Mouse (Mus musculus) adrenal gland, postnatal 36 days (tissue): ENCODE measurements around the gene Slc25a39. TPM values are rescaled to one million over a fixed set of nuclear protein-coding genes. Genes with fewer than 3 reads are reported as not detected.

Experiments
- microRNA-seq: library from miRNA; unstranded; fragments of <30 nt; microRNA quantifications from one replicate; pipeline ENCODE4 v1.2.0, GENCODE M21; 2021
- total RNA-seq, 2 experiments: library from RNA; stranded (reverse); gene quantifications; 2 replicates each; pipeline ENCODE4 v1.2.3; 2021

The Slc25a39 gene
- total RNA-seq, 2 experiments from 2014 or later = 453 to 470 TPM

Small RNA genes lying within 50 kb of the gene (microRNA-seq; reads per million reads assigned to microRNA genes)
- not detected for gene Mir6930

Other genes with a start within 250 kb of the Slc25a39 start
- gene Lsm12, start 222.7 kb downstream of the Slc25a39 start, total RNA-seq = 10 to 100 TPM; 81.9 to 90.1 TPM
- 100 to 1,000 TPM; 126 to 133 TPM for gene G6pc3, start 218.3 kb downstream of the Slc25a39 start, total RNA-seq
- gene Hdac5, start 177.8 kb downstream of the Slc25a39 start, total RNA-seq = 10 to 100 TPM; 96.3 to 96.5 TPM
- under 1 TPM; 0.66 to 0.76 TPM for gene BC030867, start 159.1 kb downstream of the Slc25a39 start, total RNA-seq
- gene Asb16, start 139.2 kb downstream of the Slc25a39 start, total RNA-seq = under 1 TPM; 0.10 to 0.30 TPM
- 10 to 100 TPM; 47.3 to 60.4 TPM for gene Tmub2, start 123.0 kb downstream of the Slc25a39 start, total RNA-seq
- gene Atxn7l3, start 111.3 kb downstream of the Slc25a39 start, total RNA-seq = 10 to 100 TPM; 51.6 to 54.2 TPM
- gene Ubtf, start 88.2 kb downstream of the Slc25a39 start, total RNA-seq = 100 to 1,000 TPM; 101 to 103 TPM
- 1 to 10 TPM in 1 of 2 experiments, under 1 TPM in 1; 0.56 to 1.8 TPM for gene Slc4a1, start 41.7 kb downstream of the Slc25a39 start, total RNA-seq
- gene Rundc3a, start 14.5 kb downstream of the Slc25a39 start, total RNA-seq = 10 to 100 TPM; 29.1 to 29.6 TPM
- gene Grn, start 22.4 kb upstream of the Slc25a39 start, total RNA-seq = 100 to 1,000 TPM; 181 to 214 TPM
- 1 to 10 TPM; 5.8 to 6.1 TPM for gene Fam171a2, start 39.7 kb upstream of the Slc25a39 start, total RNA-seq
- 1 to 10 TPM; 3.0 to 4.6 TPM for gene Itga2b, start 62.2 kb upstream of the Slc25a39 start, total RNA-seq
- 10 to 100 TPM; 25.9 to 31.1 TPM for gene Gpatch8, start 148.4 kb upstream of the Slc25a39 start, total RNA-seq
- under 1 TPM in 1 of 2 experiments, not detected in 1; 0.69 TPM for gene Gm11627, start 171.5 kb upstream of the Slc25a39 start, total RNA-seq
- gene Fzd2, start 196.4 kb upstream of the Slc25a39 start, total RNA-seq = 1 to 10 TPM; 3.1 to 4.2 TPM